Mouse (Mus musculus) kidney, adult 11 months (tissue): ENCODE data around the gene Pik3r5.

Experiments used
- DNase-seq: peaks from one replicate; pipeline ENCODE4 v3.0.0; 2022

The Pik3r5 gene

GRCm38 (mm10) chr11:68532773-68533172 lies 100.9 kb downstream of the Pik3r5 start:
- DNase-seq = no peak

GRCm38 (mm10) chr11:68533971-68534475 lies 102.1 kb downstream of the Pik3r5 start:
- DNase-seq = no peak

- no peak for DNase-seq
Measured at GRCm38 (mm10) chr11:68536026-68536425, 104.1 kb downstream of the Pik3r5 start.

- no peak for DNase-seq
Measured at GRCm38 (mm10) chr11:68536465-68536864, 104.5 kb downstream of the Pik3r5 start.

- DNase-seq = no peak
Measured at GRCm38 (mm10) chr11:68539621-68540020, 107.7 kb downstream of the Pik3r5 start.

GRCm38 (mm10) chr11:68544554-68544953 lies 112.6 kb downstream of the Pik3r5 start:
- no peak for DNase-seq

GRCm38 (mm10) chr11:68545172-68545571 lies 113.3 kb downstream of the Pik3r5 start:
- no peak for DNase-seq

GRCm38 (mm10) chr11:68545682-68546222 lies 113.8 kb downstream of the Pik3r5 start:
- DNase-seq = no peak
